Mouse (Mus musculus) olfactory bulb, adult 2 months (tissue): ENCODE results near the gene Fshr.

Experiments used
- CTCF ChIP-seq: fragments of 200-500 bp; IDR thresholded peaks from 2 replicates; pipeline ENCODE4 v1.5.1; 2012; ENCODE audit warnings: low read depth, mild to moderate bottlenecking, low read length, moderate library complexity; ENCODE audit not compliant: insufficient read depth
- POLR2A ChIP-seq: fragments of 200-500 bp; IDR thresholded peaks from 2 replicates; pipeline ENCODE4 v1.6.1; 2012; ENCODE audit warnings: mild to moderate bottlenecking, low read depth, low read length, moderate library complexity; ENCODE audit not compliant: insufficient read depth

GRCm38 (mm10) chr17:89062348-89062949 lies 138.0 kb downstream of the Fshr start:
- TF ChIP-seq POLR2A (no peak), CTCF (no peak)
